Mouse (Mus musculus) layer of hippocampus, adult 2 months (tissue): ENCODE data around the gene Cep170. TPM values are rescaled to one million over a fixed set of nuclear protein-coding genes. Genes with fewer than 3 reads are reported as not detected.

Experiments
- DNase-seq, 2 experiments: peaks; one replicate each; pipeline ENCODE4 v3.0.0; 2022; ENCODE audit warnings: low spot score in 2 of 2
- H3K27ac ChIP-seq: fragments of 200-600 bp; 2 replicates; pipeline ENCODE4 v1.8.1; 2022
- H3K4me3 ChIP-seq: fragments of 200-600 bp; 2 replicates; pipeline ENCODE4 v1.8.1; 2022; ENCODE audit warnings: mild to moderate bottlenecking
- CTCF ChIP-seq: fragments of 200-600 bp; conservative IDR thresholded peaks from 2 replicates; pipeline ENCODE4 v1.8.1; 2022; ENCODE audit warnings: antibody characterized with exemption, mild to moderate bottlenecking, moderate library complexity
- total RNA-seq, 2 experiments: library from RNA; stranded (reverse); gene quantifications; 2 replicates each; pipeline ENCODE4 v1.2.3; 2021

Cep170 gene
- total RNA-seq, 2 experiments from 2014 or later = 96.4 to 96.8 TPM

- Histone ChIP-seq H3K27ac (peak overlapping the region; percentile 56; the same call in 1 of the 2 replicates), H3K4me3 (no peak overlapping the region)
- no peak for DNase-seq
- TF ChIP-seq CTCF = no peak
These were observed 39.3 kb downstream of the Cep170 start for GRCm38 (mm10) chr1:176774533-176774932.

- no peak overlapping the region for H3K27ac ChIP-seq
- peak; percentile 62 for TF ChIP-seq CTCF
- no peak for DNase-seq
- H3K4me3 ChIP-seq = no peak overlapping the region
These were observed 51.6 kb downstream of the Cep170 start for GRCm38 (mm10) chr1:176762295-176762694.

- Histone ChIP-seq H3K27ac (no peak overlapping the region), H3K4me3 (no peak overlapping the region)
- DNase-seq = no peak
- no peak for TF ChIP-seq CTCF
These were observed 53.2 kb downstream of the Cep170 start for GRCm38 (mm10) chr1:176760673-176761072.

- DNase-seq = no peak
- Histone ChIP-seq H3K4me3 (no peak overlapping the region), H3K27ac (no peak overlapping the region)
- TF ChIP-seq CTCF = no peak
These were observed 58.3 kb downstream of the Cep170 start for GRCm38 (mm10) chr1:176755586-176755985.

GRCm38 (mm10) chr1:176753861-176754718 is 59.8 kb downstream of the Cep170 start:
- no peak for DNase-seq
- no peak overlapping the region for H3K27ac ChIP-seq
- no peak overlapping the region for H3K4me3 ChIP-seq
- no peak for TF ChIP-seq CTCF

GRCm38 (mm10) chr1:176749708-176750107 is 64.2 kb downstream of the Cep170 start:
- Histone ChIP-seq H3K27ac (no peak overlapping the region), H3K4me3 (no peak overlapping the region)
- TF ChIP-seq CTCF = no peak
- DNase-seq = no peak

- Histone ChIP-seq H3K27ac (no peak overlapping the region), H3K4me3 (no peak overlapping the region)
- no peak for TF ChIP-seq CTCF
- no peak for DNase-seq
These were observed 81.0 kb downstream of the Cep170 start for GRCm38 (mm10) chr1:176732834-176733233.

GRCm38 (mm10) chr1:176730528-176730927 is 83.3 kb downstream of the Cep170 start:
- no peak for TF ChIP-seq CTCF
- DNase-seq = no peak
- no peak overlapping the region for H3K4me3 ChIP-seq
- H3K27ac ChIP-seq = no peak overlapping the region

GRCm38 (mm10) chr1:176727372-176727771 is 86.5 kb downstream of the Cep170 start:
- no peak for TF ChIP-seq CTCF
- DNase-seq = no peak
- H3K4me3 ChIP-seq = no peak overlapping the region
- no peak overlapping the region for H3K27ac ChIP-seq

- Histone ChIP-seq H3K4me3 (no peak overlapping the region), H3K27ac (no peak overlapping the region)
- TF ChIP-seq CTCF = no peak
- DNase-seq = no peak
These were observed 89.1 kb downstream of the Cep170 start for GRCm38 (mm10) chr1:176724771-176725170.

GRCm38 (mm10) chr1:176723858-176724713 is 89.8 kb downstream of the Cep170 start:
- H3K4me3 ChIP-seq = no peak overlapping the region
- TF ChIP-seq CTCF = no peak
- DNase-seq = no peak
- no peak overlapping the region for H3K27ac ChIP-seq

- DNase-seq = no peak
- no peak overlapping the region for H3K4me3 ChIP-seq
- TF ChIP-seq CTCF = peak; percentile 87
- no peak overlapping the region for H3K27ac ChIP-seq
These were observed 101.4 kb downstream of the Cep170 start for GRCm38 (mm10) chr1:176712436-176712835.

GRCm38 (mm10) chr1:176700226-176700625 is 113.6 kb downstream of the Cep170 start:
- Histone ChIP-seq H3K4me3 (no peak overlapping the region), H3K27ac (no peak overlapping the region)
- no peak for DNase-seq
- no peak for TF ChIP-seq CTCF
